In the genomic region with DNA sequence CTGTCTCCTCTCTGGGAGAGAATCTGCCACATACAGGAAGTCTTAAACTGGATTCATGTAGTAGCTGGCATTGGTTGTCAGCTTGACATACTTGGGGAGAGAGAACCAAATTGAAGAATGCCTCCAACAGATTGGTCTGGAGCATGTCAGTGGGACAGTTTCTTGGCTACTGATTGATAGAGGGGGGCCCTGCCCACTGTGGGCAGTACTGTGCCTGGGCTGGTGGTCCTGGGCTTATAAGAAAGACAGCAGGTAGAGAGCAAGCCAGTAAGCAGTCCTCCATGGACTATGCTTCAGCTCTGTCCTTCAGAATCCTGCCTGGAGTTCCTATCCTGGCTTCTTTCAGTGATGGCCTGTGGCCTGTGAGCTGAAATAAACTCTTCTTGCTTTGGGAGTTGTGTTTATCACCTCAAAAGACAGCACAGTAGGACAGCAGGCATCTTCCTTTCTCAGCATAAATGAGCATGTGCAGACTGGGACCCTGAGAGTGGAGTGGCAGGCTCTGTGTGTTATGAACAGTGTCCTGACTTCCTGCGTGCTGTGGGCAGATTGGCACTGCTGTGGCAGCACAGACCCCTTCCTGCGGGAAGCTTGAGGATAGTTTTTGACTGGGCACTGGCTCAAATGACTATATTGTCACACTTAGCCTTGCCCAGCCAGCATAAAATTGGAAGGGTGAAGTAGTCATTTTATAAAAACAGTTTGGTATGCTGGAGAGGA, we compare ENCODE assay signal across 14 mouse cellular contexts.
DNase-seq lines count a peak whose midpoint lies in the region; ATAC-seq and TF ChIP-seq lines count a peak whose summit lies in the region.
"Had no signal": no experiment of that assay in that cellular context is flagged by ENCODE, and none has a peak within 500 bp of the region (broad histone marks: within the 10 kb centered on the region; RNA-seq: fewer than 3 reads in every experiment).

No protein-coding gene starts in this region.

- no peak overlapping the region for H3K4me3 ChIP-seq in liver, adult 2 months (ENCODE audit: insufficient read depth, low read depth, low read length)
- no peak overlapping the region for H3K4me3 ChIP-seq in liver, postnatal 0 days (ENCODE audit: low read depth, low read length)
- no peak overlapping the region for H3K4me3 ChIP-seq in forebrain, postnatal 0 days (ENCODE audit: low read depth, low read length)
- H3K4me3 ChIP-seq: erythroblast, embryonic 14.5 days; limb, embryonic 12.5 days; neural tube, embryonic 13.5 days had no signal

- no peak for TF ChIP-seq POLR2A in liver, adult 2 months (IDR thresholded peaks at IDR 0.05; ENCODE audit: extremely low read depth, insufficient read depth, low read length)

- ATAC-seq in liver, postnatal 0 days, result no peak
- ATAC-seq in forebrain, postnatal 0 days, result peak; percentile 34
- peak; percentile 26 to 33; a peak in 2 of 4 replicates for ATAC-seq in hematopoietic stem cell, adult 5-6 weeks (replicated peaks in 1 of 2; ENCODE audit: insufficient read depth in 1 of 2, low FRiP score in 2 of 2, low TSS enrichment in 1 of 2, low read depth in 1 of 2, poor library complexity in 2 of 2, severe bottlenecking in 2 of 2)

- peaks cover 13% of the 10 kb centered on the region for H3K4me1 ChIP-seq in liver, adult 2 months (ENCODE audit: control insufficient read depth, insufficient read depth, low read length)
- H3K4me1 ChIP-seq in liver, postnatal 0 days (ENCODE audit: insufficient read depth), result no peaks in the 10 kb centered on the region
- H3K4me1 ChIP-seq in forebrain, postnatal 0 days (ENCODE audit: insufficient read depth), result peaks cover 4% of the 10 kb centered on the region; the same call in 1 of the 2 replicates

- no peak overlapping the region for H3K9ac ChIP-seq in liver, adult 2 months (ENCODE audit: low read depth, low read length)
- H3K9ac ChIP-seq in liver, postnatal 0 days (replicated peaks), result no peak overlapping the region
- H3K9ac ChIP-seq in forebrain, postnatal 0 days, result no peak overlapping the region
- H3K9ac ChIP-seq: limb, embryonic 12.5 days; neural tube, embryonic 13.5 days had no signal

- H3K9me3 ChIP-seq in liver, postnatal 0 days (ENCODE audit: low read length), result no peaks in the 10 kb centered on the region
- H3K9me3 ChIP-seq in forebrain, postnatal 0 days (ENCODE audit: low read length), result no peaks in the 10 kb centered on the region
- H3K9me3 ChIP-seq: limb, embryonic 12.5 days; neural tube, embryonic 13.5 days had no signal

- 76% methylated on average over 2 of the region's 2 CpGs for WGBS in liver, adult 2 months
- WGBS in liver, postnatal 0 days (ENCODE audit: insufficient replicate concordance), result 73% methylated on average over 2 of the region's 2 CpGs
- 52% methylated on average over 2 of the region's 2 CpGs for WGBS in forebrain, postnatal 0 days

- no peak for TF ChIP-seq EP300 in liver, postnatal 0 days (IDR thresholded peaks at IDR 0.05; ENCODE audit: low read depth)

- TF ChIP-seq CTCF in liver, adult 2 months (IDR thresholded peaks at IDR 0.05; ENCODE audit: low read depth, low read length), result no peak
- no peak for TF ChIP-seq CTCF in liver, postnatal 0 days (IDR thresholded peaks at IDR 0.05; ENCODE audit: low read depth)
- TF ChIP-seq CTCF in forebrain, postnatal 0 days (IDR thresholded peaks at IDR 0.05; ENCODE audit: low read depth), result no peak

- peaks cover 20% of the 10 kb centered on the region for H3K79me2 ChIP-seq in liver, adult 2 months (ENCODE audit: control insufficient read depth, insufficient read depth, low read length)

- DNase-seq in heart, adult 11 months, result peak; percentile 89
- no peak for DNase-seq in heart, adult 8-10 months (ENCODE audit: low spot score)
- no peak for DNase-seq in liver, adult 2 months (ENCODE audit: extremely low read depth, low read depth, low spot score)
- no peak for DNase-seq in liver, postnatal 0 days
- no peak for DNase-seq in forebrain, postnatal 0 days
- no peak for DNase-seq in adipocyte (ENCODE audit: low spot score)
- DNase-seq in embryo, embryonic 10.5 days (ENCODE audit: low spot score), result no peak
- DNase-seq: spleen, adult 18-20 months; thymus, adult 18-20 months had no signal

- H3K27me3 ChIP-seq in liver, adult 2 months (ENCODE audit: control insufficient read depth, insufficient read depth, low read length), result no peaks in the 10 kb centered on the region
- no peaks in the 10 kb centered on the region for H3K27me3 ChIP-seq in liver, postnatal 0 days (ENCODE audit: insufficient read depth, low read length)
- no peaks in the 10 kb centered on the region for H3K27me3 ChIP-seq in forebrain, postnatal 0 days (ENCODE audit: insufficient read depth, low read length)
- H3K27me3 ChIP-seq: CH12.LX; limb, embryonic 12.5 days; neural tube, embryonic 13.5 days had no signal

- no peaks in the 10 kb centered on the region; the same call in 1 of the 2 replicates for H3K36me3 ChIP-seq in liver, adult 2 months (ENCODE audit: control insufficient read depth, insufficient read depth, low read length)
- no peaks in the 10 kb centered on the region for H3K36me3 ChIP-seq in liver, postnatal 0 days (replicated peaks; ENCODE audit: insufficient read depth, low read length)
- no peaks in the 10 kb centered on the region for H3K36me3 ChIP-seq in forebrain, postnatal 0 days (ENCODE audit: insufficient read depth)
- H3K36me3 ChIP-seq: limb, embryonic 12.5 days; neural tube, embryonic 13.5 days had no signal

- peak overlapping the region; percentile 9; the same call in 1 of the 2 replicates for H3K27ac ChIP-seq in liver, adult 2 months (replicated peaks; ENCODE audit: insufficient read depth, low read depth, low read length)
- H3K27ac ChIP-seq in liver, postnatal 0 days (ENCODE audit: low read depth), result no peak overlapping the region
- H3K27ac ChIP-seq in forebrain, postnatal 0 days (ENCODE audit: low read depth, low read length), result 0 out of 2 replicates have a peak overlapping the region, but pooled peaks have one; percentile 9
- H3K27ac ChIP-seq: limb, embryonic 12.5 days; neural tube, embryonic 13.5 days had no signal

- H3K4me2 ChIP-seq in liver, postnatal 0 days (ENCODE audit: low read depth, low read length), result no peak overlapping the region
- H3K4me2 ChIP-seq in forebrain, postnatal 0 days (ENCODE audit: low read depth), result no peak overlapping the region
- H3K4me2 ChIP-seq: limb, embryonic 12.5 days; neural tube, embryonic 13.5 days had no signal
